Mouse (Mus musculus) intestine, postnatal 0 days (tissue): ENCODE measurements around the gene Olfr77. TPM values are rescaled to one million over a fixed set of nuclear protein-coding genes. Genes with fewer than 3 reads are reported as not detected.

ENCODE experiments used
- ATAC-seq: fragments of 200-750 bp; cut with Nextera tagmentation; 2 replicates; pipeline ENCODE4 v1.8.0; 2017; ENCODE audit warnings: mild to moderate bottlenecking, moderate TSS enrichment, moderate library complexity
- H3K27ac ChIP-seq: fragments of 300-500 bp; sonication (generic); 2 replicates; pipeline ENCODE4 v1.5.1; 2014; ENCODE audit warnings: mild to moderate bottlenecking, low read depth, low read length, moderate library complexity
- H3K27me3 ChIP-seq: fragments of 300-500 bp; sonication (generic); replicated peaks from 2 replicates; pipeline ENCODE4 v1.6.1; 2014; ENCODE audit warnings: low read length, mixed read lengths; ENCODE audit not compliant: control insufficient read depth, insufficient read depth
- H3K36me3 ChIP-seq: fragments of 300-500 bp; sonication (generic); 2 replicates; pipeline ENCODE4 v1.6.1; 2014; ENCODE audit warnings: mild to moderate bottlenecking, moderate library complexity; ENCODE audit not compliant: control insufficient read depth, insufficient read depth
- H3K4me1 ChIP-seq: fragments of 300-500 bp; sonication (generic); replicated peaks from 2 replicates; pipeline ENCODE4 v1.6.1; 2014; ENCODE audit warnings: antibody characterized with exemption, low read length, mixed read lengths; ENCODE audit not compliant: control insufficient read depth, insufficient read depth
- H3K4me2 ChIP-seq: fragments of 300-500 bp; sonication (generic); replicated peaks from 2 replicates; pipeline ENCODE4 v1.6.1; 2014; ENCODE audit warnings: low read depth, mild to moderate bottlenecking, moderate library complexity
- H3K4me3 ChIP-seq: fragments of 300-500 bp; sonication (generic); 2 replicates; pipeline ENCODE4 v1.5.1; 2014; ENCODE audit warnings: low read depth, low read length
- H3K9ac ChIP-seq: fragments of 300-500 bp; sonication (generic); 2 replicates; pipeline ENCODE4 v1.6.1; 2014; ENCODE audit warnings: mild to moderate bottlenecking, low read depth, low read length
- H3K9me3 ChIP-seq: fragments of 300-500 bp; sonication (generic); 2 replicates; pipeline ENCODE4 v1.6.1; 2016; ENCODE audit warnings: mixed run types; ENCODE audit not compliant: control insufficient read depth
- CTCF ChIP-seq: sonication (generic); IDR thresholded peaks from 2 replicates; pipeline ENCODE4 v1.5.1; 2016; ENCODE audit warnings: low read depth, mild to moderate bottlenecking, control low read depth, antibody characterized with exemption, moderate library complexity
- WGBS: fragments of 180-500 bp; shearing (Covaris S2); extraction: QIAGEN DNeasy Blood & Tissue Kit; methylation state at CpG from one replicate; pipeline ENCODE4 v1.1.7; 2014; 5-methylcytosine and 5-hydroxymethylcytosine counted together
- polyA plus RNA-seq: library from polyadenylated mRNA; unstranded; fragments of >200 nt; fragmentation: Nextera tagmentation; extraction: Ambion mirVana; gene quantifications from 2 replicates; pipeline ENCODE4 v1.2.1, GENCODE M21; 2015

Gene Olfr77
- polyA plus RNA-seq, result 0.26 and 0.38 TPM in 2 replicates

- H3K4me3 ChIP-seq, result no peak within 1 kb of the TSS
- H3K27me3 ChIP-seq, result no peaks in the 10 kb centered on the region
- H3K36me3 ChIP-seq, result no peaks in the 10 kb centered on the region
- H3K9ac ChIP-seq, result no peak within 1 kb of the TSS
- no peaks in the 10 kb centered on the region for H3K9me3 ChIP-seq
- ATAC-seq, result no peak
- no peak for TF ChIP-seq CTCF
- no peaks in the 10 kb centered on the region for H3K4me1 ChIP-seq
- WGBS, result 90% methylated on average over 2 of the region's 2 CpGs
- H3K27ac ChIP-seq, result no peak within 1 kb of the TSS
- no peak within 1 kb of the TSS for H3K4me2 ChIP-seq
Measured at GRCm38 (mm10) chr9:19916565-19916964, at the start of gene Olfr77. Gene Olfr77, plus strand, starts transcription at chr9:19916865.

DNA sequence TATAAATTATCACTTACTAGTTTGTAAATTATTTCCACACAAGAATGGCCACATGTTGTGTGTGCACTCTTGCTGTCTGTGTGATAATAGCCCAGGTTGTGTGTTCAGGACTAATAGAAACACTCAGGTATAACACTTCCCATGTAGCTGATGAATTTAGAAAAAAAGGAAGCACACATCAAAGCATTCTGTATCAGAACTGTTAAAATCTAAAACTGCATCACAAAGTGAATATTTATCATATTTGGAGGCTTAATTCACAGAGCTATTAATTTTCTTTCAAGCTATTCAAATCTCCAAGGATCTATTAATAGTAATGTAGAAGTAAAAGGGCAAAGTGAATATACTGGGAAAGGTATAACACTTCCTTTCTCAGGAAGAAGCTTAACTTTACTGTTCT lies 28.8 kb upstream of the Olfr77 start, which contains the start of gene Olfr862:
Gene Olfr862 (minus strand): TSS at position 101 of the 400 bp plus-strand sequence.
- H3K27me3 ChIP-seq, result no peaks in the 10 kb centered on the region
- H3K9ac ChIP-seq, result no peak within 1 kb of the TSS
- H3K4me1 ChIP-seq, result no peaks in the 10 kb centered on the region
- no peak within 1 kb of the TSS for H3K4me2 ChIP-seq
- no peak within 1 kb of the TSS for H3K4me3 ChIP-seq
- H3K27ac ChIP-seq, result no peak within 1 kb of the TSS
- no peak for TF ChIP-seq CTCF
- 0 out of 2 replicates have a peak, but pooled peaks cover 5% of the 10 kb centered on the region for H3K9me3 ChIP-seq
- ATAC-seq, result no peak
- H3K36me3 ChIP-seq, result no peaks in the 10 kb centered on the region

GRCm38 (mm10) chr9:19911170-19911569 lies 5.5 kb upstream of the Olfr77 start:
- H3K9me3 ChIP-seq, result 0 out of 2 replicates have a peak, but pooled peaks cover 2% of the 10 kb centered on the region
- no peaks in the 10 kb centered on the region for H3K4me1 ChIP-seq
- H3K36me3 ChIP-seq, result no peaks in the 10 kb centered on the region
- TF ChIP-seq CTCF, result no peak
- H3K27ac ChIP-seq, result no peak overlapping the region
- no peaks in the 10 kb centered on the region for H3K27me3 ChIP-seq
- H3K9ac ChIP-seq, result no peak overlapping the region
- H3K4me2 ChIP-seq, result no peak overlapping the region
- no peak for ATAC-seq
- WGBS, result 46% methylated on average over 4 of the region's 4 CpGs
- H3K4me3 ChIP-seq, result no peak overlapping the region

Other genes starting within 250 kb of the Olfr77 start
- gene Olfr857, start 207.4 kb upstream of the Olfr77 start, polyA plus RNA-seq, result not detected in 2 replicates
- not detected in 2 replicates for gene Olfr58, start 136.6 kb upstream of the Olfr77 start, polyA plus RNA-seq
- not detected in 2 replicates for gene Olfr859, start 112.0 kb upstream of the Olfr77 start, polyA plus RNA-seq
- gene Olfr860, start 67.1 kb upstream of the Olfr77 start, polyA plus RNA-seq, result not detected in 2 replicates
- gene Olfr862, start 28.9 kb upstream of the Olfr77 start, polyA plus RNA-seq, result not detected in 2 replicates
- not detected in 2 replicates for gene Olfr866, start 111.2 kb downstream of the Olfr77 start, polyA plus RNA-seq
- not detected in 2 replicates for gene Olfr867, start 140.7 kb downstream of the Olfr77 start, polyA plus RNA-seq
- gene Olfr868, start 181.8 kb downstream of the Olfr77 start, polyA plus RNA-seq, result not detected in 2 replicates
- gene Olfr869, start 212.1 kb downstream of the Olfr77 start, polyA plus RNA-seq, result not detected in 2 replicates